Mouse (Mus musculus): Measurements from ENCODE around the gene Syne2. TPM values are rescaled to one million over a fixed set of nuclear protein-coding genes. Genes with fewer than 3 reads are reported as not detected.

Syne2 gene
- polyA plus RNA-seq, 1 experiment from 2014 or later, result 42.0 TPM

DNA sequence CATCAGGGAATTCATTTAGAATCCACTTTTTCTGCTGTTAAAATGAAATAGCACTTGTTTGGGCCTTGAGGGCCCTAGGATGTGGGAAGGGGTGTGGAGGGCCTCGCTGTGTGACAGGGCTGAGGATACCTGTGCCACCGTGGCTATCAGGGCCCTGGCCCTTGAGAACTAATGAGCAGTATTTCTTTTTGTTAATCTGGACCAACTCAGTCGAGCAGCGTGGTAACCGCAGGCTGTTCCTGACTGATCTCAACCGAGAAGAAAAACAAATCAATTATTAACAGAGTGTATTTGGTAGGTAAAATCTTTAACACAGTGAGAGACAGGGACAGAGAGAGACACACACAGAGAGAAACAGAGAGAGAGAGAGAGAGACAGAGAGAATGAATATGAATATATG is 34.5 kb downstream of the Syne2 start:
- Histone ChIP-seq H3K9ac (replicated peaks) (no peak overlapping the region), H3K27me3 (replicated peaks) (no peaks in the 10 kb centered on the region), H3K9me3 (replicated peaks) (no peaks in the 10 kb centered on the region), H3K4me1 (peaks cover 12% of the 10 kb centered on the region; the same call in 1 of the 2 replicates), H3K4me3 (replicated peaks) (no peak overlapping the region), H3K4me2 (no peak overlapping the region), H3K36me3 (no peaks in the 10 kb centered on the region), H3K27ac (replicated peaks) (no peak overlapping the region)
- no peak for ATAC-seq (ENCODE audit: low FRiP score)
- WGBS, result 54% methylated on average over 6 of the region's 6 CpGs

DNA sequence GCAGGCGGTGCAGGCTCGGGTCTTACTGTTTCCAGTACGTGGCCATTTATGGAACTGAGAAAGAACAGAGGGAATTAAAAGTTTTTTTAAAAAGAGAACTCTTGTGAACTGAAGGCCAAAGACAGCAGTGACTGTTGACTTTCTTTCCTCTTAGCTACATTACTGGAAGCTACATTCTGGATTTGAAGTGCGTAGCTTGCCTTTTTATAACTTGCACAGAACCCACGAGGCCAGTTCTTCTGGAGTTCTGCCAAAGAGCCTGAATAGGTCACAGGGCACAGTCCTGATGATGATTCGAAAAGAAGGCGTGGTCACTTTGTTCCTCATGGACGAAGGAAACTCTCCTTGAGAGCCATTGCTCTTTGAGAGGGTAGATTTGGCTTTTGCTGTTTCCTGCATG is 35.6 kb downstream of the Syne2 start:
- 65% methylated on average over 8 of the region's 8 CpGs for WGBS
- no peaks in the 10 kb centered on the region for H3K36me3 ChIP-seq
- H3K27me3 ChIP-seq (replicated peaks), result no peaks in the 10 kb centered on the region
- H3K4me2 ChIP-seq, result no peak overlapping the region
- H3K9ac ChIP-seq (replicated peaks), result no peak overlapping the region
- H3K9me3 ChIP-seq (replicated peaks), result no peaks in the 10 kb centered on the region
- H3K4me1 ChIP-seq, result peaks cover 12% of the 10 kb centered on the region; the same call in 1 of the 2 replicates
- no peak for ATAC-seq (ENCODE audit: low FRiP score)
- peak overlapping the region; percentile 45; the same call in 1 of the 2 replicates for H3K27ac ChIP-seq (replicated peaks)
- H3K4me3 ChIP-seq (replicated peaks), result no peak overlapping the region

DNA sequence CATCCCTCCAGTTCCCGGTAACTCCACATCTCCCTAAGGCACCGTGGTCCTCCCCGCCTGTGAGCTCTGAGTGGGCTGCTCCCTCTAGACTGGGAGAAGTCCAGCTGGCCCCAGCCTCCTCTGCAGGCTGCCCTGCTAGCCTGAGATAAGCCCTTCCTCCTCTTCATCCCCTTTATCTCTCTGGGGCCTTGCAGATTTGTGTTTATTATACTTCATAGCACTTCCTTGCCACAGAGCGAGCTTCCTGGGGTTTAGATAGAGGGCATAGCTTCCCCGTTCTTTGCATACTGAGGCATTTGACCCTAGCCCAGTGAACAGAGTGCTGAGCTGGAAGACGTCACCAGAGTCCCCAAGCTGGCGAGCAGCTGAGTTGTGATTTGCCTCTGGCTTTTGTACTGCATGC is 37.1 kb downstream of the Syne2 start:
- no peak for ATAC-seq (ENCODE audit: low FRiP score)
- no peaks in the 10 kb centered on the region for H3K36me3 ChIP-seq
- H3K9ac ChIP-seq (replicated peaks), result no peak overlapping the region
- no peak overlapping the region for H3K4me3 ChIP-seq (replicated peaks)
- peaks cover 12% of the 10 kb centered on the region; the same call in 1 of the 2 replicates for H3K4me1 ChIP-seq
- no peak overlapping the region for H3K4me2 ChIP-seq
- 71% methylated on average over 7 of the region's 7 CpGs for WGBS
- H3K27me3 ChIP-seq (replicated peaks), result no peaks in the 10 kb centered on the region
- no peak overlapping the region for H3K27ac ChIP-seq (replicated peaks)
- no peaks in the 10 kb centered on the region for H3K9me3 ChIP-seq (replicated peaks)

DNA sequence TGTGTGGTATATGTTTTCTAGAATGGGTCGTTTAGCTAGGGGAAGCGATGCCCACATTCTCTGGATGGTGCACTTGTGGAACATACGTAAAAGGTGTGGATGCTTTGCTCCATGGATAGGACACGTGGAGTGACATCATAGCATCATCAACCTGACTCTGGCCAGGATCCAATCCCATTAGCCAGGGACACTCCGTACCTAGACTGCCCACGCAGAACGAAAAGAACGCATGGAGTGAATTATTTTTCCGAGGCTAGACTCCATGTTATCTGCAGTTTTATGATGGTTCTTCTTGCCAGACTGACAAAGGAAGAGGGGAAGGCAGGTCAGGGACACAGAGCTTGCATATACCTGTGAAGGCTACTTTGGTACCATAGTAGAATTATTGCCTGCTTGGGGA is 37.7 kb downstream of the Syne2 start:
- WGBS, result 86% methylated on average over 9 of the region's 9 CpGs
- Histone ChIP-seq H3K9ac (replicated peaks) (no peak overlapping the region), H3K4me1 (peaks cover 12% of the 10 kb centered on the region; the same call in 1 of the 2 replicates), H3K4me2 (no peak overlapping the region), H3K27ac (replicated peaks) (no peak overlapping the region), H3K36me3 (no peaks in the 10 kb centered on the region), H3K4me3 (replicated peaks) (no peak overlapping the region), H3K27me3 (replicated peaks) (no peaks in the 10 kb centered on the region), H3K9me3 (replicated peaks) (no peaks in the 10 kb centered on the region)
- no peak for ATAC-seq (ENCODE audit: low FRiP score)

DNA sequence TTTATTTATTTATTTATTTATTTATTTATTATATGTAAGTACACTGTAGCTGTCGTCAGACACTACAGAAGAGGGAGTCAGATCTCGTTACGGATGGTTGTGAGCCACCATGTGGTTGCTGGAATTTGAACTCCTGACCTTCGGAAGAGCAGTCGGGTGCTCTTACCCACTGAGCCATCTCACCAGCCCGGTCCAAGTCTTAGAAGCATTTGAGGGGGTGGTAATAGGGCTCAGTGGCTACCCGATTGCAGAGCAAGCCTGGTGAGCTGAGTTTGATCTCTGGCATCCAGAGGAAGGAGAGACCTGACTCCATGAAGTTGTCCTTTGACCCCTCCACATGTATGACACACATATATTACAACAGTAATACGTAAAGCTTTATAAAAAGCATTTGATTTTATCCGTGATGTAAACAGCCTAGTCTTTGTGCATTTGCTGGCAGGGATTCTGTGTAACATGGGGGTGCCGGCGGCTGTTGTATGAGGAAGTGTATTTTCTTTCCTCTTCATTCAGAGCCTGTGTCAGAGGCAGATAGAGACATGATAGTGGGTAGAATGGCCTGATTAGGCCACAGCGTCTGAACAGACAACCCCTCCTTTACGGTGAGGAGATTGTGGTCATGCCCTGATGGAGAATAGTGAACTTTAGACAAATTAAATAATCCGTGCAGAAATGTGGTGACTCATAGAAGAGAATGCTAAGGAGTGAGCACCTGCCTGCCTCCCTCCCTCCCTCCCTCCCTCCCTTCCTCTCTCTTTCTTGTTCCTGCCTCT is 38.3 kb downstream of the Syne2 start:
- no peak for ATAC-seq (ENCODE audit: low FRiP score)
- H3K9me3 ChIP-seq (replicated peaks), result no peaks in the 10 kb centered on the region
- no peaks in the 10 kb centered on the region for H3K27me3 ChIP-seq (replicated peaks)
- no peak overlapping the region for H3K9ac ChIP-seq (replicated peaks)
- no peak overlapping the region for H3K27ac ChIP-seq (replicated peaks)
- no peak overlapping the region for H3K4me3 ChIP-seq (replicated peaks)
- no peak overlapping the region for H3K4me2 ChIP-seq
- 81% methylated on average over 14 of the region's 14 CpGs for WGBS
- no peaks in the 10 kb centered on the region for H3K36me3 ChIP-seq
- peaks cover 12% of the 10 kb centered on the region; the same call in 1 of the 2 replicates for H3K4me1 ChIP-seq

DNA sequence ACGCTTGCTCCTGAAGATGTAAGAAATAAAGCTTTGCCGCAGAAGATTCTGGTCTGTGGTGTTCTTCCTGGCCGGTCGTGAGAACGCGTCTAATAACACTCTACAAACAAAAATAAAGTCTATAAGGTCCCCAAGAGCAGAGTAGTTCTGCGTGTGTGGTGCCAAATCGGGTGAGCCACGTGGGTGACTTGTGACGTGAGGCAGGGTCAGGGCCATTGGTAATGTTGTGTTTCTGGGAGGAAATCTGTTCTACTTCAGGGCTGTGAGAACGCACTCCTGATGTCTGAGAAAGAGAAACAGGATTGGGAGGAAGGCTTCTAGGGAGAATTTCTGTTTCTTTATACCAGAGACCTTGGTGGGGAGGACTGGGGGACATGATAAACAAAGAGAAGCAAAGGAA is 42.0 kb downstream of the Syne2 start:
- H3K9me3 ChIP-seq (replicated peaks), result no peaks in the 10 kb centered on the region
- no peaks in the 10 kb centered on the region for H3K36me3 ChIP-seq
- no peaks in the 10 kb centered on the region for H3K27me3 ChIP-seq (replicated peaks)
- H3K27ac ChIP-seq (replicated peaks), result no peak overlapping the region
- H3K4me2 ChIP-seq, result no peak overlapping the region
- no peak overlapping the region for H3K9ac ChIP-seq (replicated peaks)
- peaks cover 2% of the 10 kb centered on the region; the same call in 1 of the 2 replicates for H3K4me1 ChIP-seq
- no peak for ATAC-seq (ENCODE audit: low FRiP score)
- no peak overlapping the region for H3K4me3 ChIP-seq (replicated peaks)
- 91% methylated on average over 10 of the region's 11 CpGs for WGBS

DNA sequence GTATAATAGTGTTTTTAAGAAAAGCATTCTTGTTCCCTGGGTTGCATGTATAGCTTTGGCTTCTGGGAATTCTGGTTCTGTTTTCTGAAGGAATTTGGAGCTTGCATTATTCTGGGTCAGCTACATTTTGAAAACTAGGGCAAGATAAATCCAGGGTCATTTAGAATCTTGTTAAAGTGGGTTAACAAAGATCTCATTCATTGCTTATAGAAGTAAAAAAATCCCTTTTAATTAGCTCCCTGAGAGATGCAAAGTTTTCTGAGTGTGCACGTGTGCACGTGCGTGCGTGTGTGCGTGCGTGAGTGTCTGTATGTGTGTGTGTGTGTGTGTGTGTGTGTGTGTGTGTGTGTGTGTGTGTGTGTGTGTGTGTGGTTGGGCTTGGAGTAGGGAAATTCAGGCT is 42.9 kb downstream of the Syne2 start:
- no peaks in the 10 kb centered on the region for H3K9me3 ChIP-seq (replicated peaks)
- H3K4me3 ChIP-seq (replicated peaks), result no peak overlapping the region
- H3K9ac ChIP-seq (replicated peaks), result no peak overlapping the region
- no peak for ATAC-seq (ENCODE audit: low FRiP score)
- H3K36me3 ChIP-seq, result no peaks in the 10 kb centered on the region
- no peak overlapping the region for H3K27ac ChIP-seq (replicated peaks)
- WGBS, result 81% methylated on average over 6 of the region's 6 CpGs
- no peaks in the 10 kb centered on the region for H3K27me3 ChIP-seq (replicated peaks)
- H3K4me2 ChIP-seq, result no peak overlapping the region
- H3K4me1 ChIP-seq, result no peaks in the 10 kb centered on the region

DNA sequence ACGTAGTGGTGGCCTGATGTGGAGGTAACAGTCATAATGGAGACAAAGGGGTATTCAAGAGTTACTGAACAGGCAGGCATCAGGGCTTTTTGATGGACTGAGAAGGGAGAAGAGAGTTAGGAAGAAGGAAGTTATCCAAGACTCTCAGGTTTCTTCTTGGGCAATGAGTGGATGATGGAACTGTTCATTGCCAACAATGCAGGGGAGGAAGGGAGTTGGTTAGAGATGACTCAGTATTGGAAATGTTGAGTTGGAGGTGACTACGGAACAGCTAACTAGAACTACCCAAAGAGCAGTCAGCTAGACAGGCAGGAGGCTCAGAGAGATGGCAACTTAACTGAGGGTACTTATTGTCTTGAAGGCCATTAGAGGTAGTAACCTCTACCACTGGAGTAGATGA is 47.2 kb downstream of the Syne2 start:
- Histone ChIP-seq H3K27ac (replicated peaks) (no peak overlapping the region), H3K4me2 (no peak overlapping the region)
- WGBS, result 87% methylated on average over 2 of the region's 2 CpGs

DNA sequence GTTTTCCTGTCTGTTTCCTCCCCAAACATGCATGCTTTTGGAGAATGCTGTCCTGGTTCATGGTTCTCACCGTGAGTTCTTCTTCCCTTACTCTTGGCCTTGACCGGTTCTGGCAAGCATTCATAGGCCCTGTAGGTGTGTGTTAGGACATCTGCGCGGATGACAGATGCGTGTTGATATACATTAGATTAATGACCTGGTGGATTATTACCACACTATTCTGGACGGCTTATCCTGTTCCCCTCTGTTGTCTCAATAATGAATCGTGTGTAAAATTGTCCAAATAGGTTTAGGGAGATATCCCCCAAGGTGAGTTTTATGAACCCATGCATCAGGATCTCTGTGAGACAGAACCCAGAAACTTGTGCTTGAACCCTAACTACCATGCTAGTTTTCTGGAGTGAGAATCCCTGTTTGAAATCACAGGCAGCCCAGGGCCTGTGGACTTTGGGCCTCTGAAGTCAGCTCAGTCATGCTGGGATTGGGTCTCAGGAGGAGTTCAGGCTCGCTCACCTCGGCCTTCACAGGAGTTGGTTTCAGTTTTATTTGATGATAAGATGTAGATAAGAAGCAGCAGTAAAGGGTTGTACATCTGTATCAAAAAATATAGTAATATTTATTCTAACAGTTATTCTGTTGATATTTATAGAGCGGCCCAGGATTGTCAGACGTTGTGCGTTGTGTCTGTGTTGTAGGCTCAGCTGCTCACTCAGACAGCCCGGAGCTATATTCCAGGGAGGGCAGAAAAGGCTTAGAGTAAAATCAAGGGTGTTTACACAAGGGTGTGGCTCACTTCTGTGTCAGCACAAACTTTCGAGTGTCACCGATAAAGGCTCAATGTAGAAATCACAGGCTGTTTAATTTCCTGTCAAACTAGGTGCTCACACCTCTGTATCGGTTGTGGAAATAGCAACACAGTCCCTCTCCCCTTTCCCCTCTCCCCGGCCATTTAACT is 48.8 kb downstream of the Syne2 start:
- Histone ChIP-seq H3K4me1 (0 out of 2 replicates have a peak, but pooled peaks cover 3% of the 10 kb centered on the region), H3K9ac (replicated peaks) (no peak overlapping the region), H3K9me3 (replicated peaks) (no peaks in the 10 kb centered on the region), H3K4me2 (no peak overlapping the region), H3K27ac (replicated peaks) (no peak overlapping the region), H3K4me3 (replicated peaks) (no peak overlapping the region), H3K27me3 (replicated peaks) (no peaks in the 10 kb centered on the region), H3K36me3 (no peaks in the 10 kb centered on the region)
- 82% methylated on average over 17 of the region's 17 CpGs for WGBS
- ATAC-seq (ENCODE audit: low FRiP score), result no peak

More for the DNA sequence above, 47.2 kb downstream of the Syne2 start:
- Histone ChIP-seq H3K36me3 (no peaks in the 10 kb centered on the region), H3K4me3 (replicated peaks) (no peak overlapping the region), H3K9ac (replicated peaks) (no peak overlapping the region), H3K9me3 (replicated peaks) (no peaks in the 10 kb centered on the region), H3K27me3 (replicated peaks) (no peaks in the 10 kb centered on the region), H3K4me1 (0 out of 2 replicates have a peak, but pooled peaks cover 3% of the 10 kb centered on the region)
- ATAC-seq (ENCODE audit: low FRiP score), result no peak

DNA sequence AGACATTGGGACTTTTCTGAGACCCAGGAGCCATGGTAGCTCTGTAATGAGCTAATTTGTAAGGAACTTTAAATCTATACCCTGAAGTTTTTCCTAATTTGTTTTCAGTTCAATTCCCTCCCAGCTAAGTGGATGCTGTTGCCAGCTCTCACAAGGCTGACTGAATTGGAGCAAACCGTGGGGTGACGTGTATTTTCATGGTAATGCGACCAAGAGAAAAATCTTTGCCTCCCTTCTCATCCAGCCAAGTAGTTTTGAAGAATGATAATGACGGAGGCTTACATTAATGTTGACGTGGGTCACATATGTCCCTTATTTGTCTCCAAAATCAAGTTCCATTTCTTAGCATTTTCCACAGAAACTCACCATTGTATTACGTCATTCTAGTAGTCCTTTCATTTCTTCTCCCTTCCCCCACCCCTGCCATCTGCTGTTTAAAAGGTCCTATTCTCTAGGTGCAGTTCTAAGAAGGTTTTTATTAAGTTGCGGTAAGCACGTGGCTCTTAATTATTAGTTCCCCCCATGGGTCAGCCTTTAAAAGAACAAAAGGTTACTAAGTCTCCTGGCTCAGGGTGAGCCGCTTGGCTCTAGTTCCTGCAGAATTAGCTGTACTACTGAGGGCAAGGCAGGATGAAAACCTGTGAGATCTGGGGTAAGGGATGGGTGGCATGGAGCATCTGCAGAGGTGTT is 55.8 kb downstream of the Syne2 start:
- ATAC-seq (ENCODE audit: low FRiP score), result no peak
- H3K4me1 ChIP-seq, result peaks cover 14% of the 10 kb centered on the region
- H3K4me3 ChIP-seq (replicated peaks), result no peak overlapping the region
- no peaks in the 10 kb centered on the region for H3K9me3 ChIP-seq (replicated peaks)
- H3K36me3 ChIP-seq, result no peaks in the 10 kb centered on the region
- 16% methylated on average over 9 of the region's 9 CpGs for WGBS
- no peaks in the 10 kb centered on the region for H3K27me3 ChIP-seq (replicated peaks)
- no peak overlapping the region for H3K27ac ChIP-seq (replicated peaks)
- H3K9ac ChIP-seq (replicated peaks), result no peak overlapping the region; the same call in 1 of the 2 replicates
- peak overlapping the region; percentile 32 for H3K4me2 ChIP-seq

DNA sequence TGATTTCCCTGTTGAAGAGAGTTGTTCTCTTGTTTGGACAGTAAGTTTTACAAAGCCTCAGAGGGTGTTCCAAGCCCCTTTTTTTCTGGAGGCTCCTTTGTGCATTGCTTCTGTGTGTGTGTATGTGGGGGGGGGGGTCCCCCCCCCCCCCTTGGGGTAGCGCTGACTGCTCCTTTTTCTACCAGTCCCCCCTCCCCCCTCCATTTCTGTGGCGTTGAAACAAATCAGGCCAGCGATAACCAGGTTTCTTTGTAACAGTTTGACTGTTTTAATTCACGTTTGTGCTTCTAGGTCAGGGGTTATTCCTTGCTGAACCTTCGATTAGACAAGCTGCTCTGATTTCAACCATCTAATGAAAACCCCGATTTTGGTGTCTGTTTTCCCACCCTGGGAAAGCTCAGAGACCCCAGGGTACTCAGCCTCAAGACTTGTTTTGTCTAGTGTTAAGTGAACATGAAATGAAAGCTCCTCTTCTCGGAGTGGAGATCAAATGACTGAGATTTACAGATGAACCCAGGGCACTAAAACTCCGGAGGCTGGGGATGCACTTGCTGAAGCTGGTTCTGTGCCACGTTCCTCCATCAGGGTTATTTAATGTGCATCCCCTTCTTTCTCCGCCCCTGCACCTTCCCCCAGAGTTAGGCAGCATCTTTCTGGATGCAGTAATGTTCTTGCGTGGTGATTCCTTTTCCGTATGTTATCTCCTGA is 56.5 kb downstream of the Syne2 start:
- no peak for ATAC-seq (ENCODE audit: low FRiP score)
- Histone ChIP-seq H3K27ac (replicated peaks) (no peak overlapping the region), H3K4me2 (peak overlapping the region; percentile 32), H3K4me3 (replicated peaks) (no peak overlapping the region), H3K9ac (replicated peaks) (no peak overlapping the region; the same call in 1 of the 2 replicates), H3K36me3 (no peaks in the 10 kb centered on the region), H3K27me3 (replicated peaks) (no peaks in the 10 kb centered on the region), H3K9me3 (replicated peaks) (no peaks in the 10 kb centered on the region), H3K4me1 (peaks cover 12% of the 10 kb centered on the region)
- WGBS, result 19% methylated on average over 12 of the region's 12 CpGs
